Mouse (Mus musculus) embryonic facial prominence, embryonic 12.5 days (tissue): ENCODE results near the gene Snai3. TPM values are rescaled to one million over a fixed set of nuclear protein-coding genes. Genes with fewer than 3 reads are reported as not detected.

ENCODE experiments used
- ATAC-seq: fragments of 200-750 bp; cut with Nextera tagmentation; 2 replicates; pipeline ENCODE4 v1.8.0; 2017; ENCODE audit not compliant: insufficient number of reproducible peaks, insufficient read depth, low FRiP score, low TSS enrichment
- H3K27ac ChIP-seq: fragments of 300-500 bp; sonication (generic); 2 replicates; pipeline ENCODE4 v1.5.1; 2016; ENCODE audit warnings: mild to moderate bottlenecking
- H3K27me3 ChIP-seq: fragments of 300-500 bp; sonication (generic); 2 replicates; pipeline ENCODE4 v1.6.1; 2016; ENCODE audit warnings: mild to moderate bottlenecking, moderate library complexity
- H3K36me3 ChIP-seq: fragments of 300-500 bp; sonication (generic); 2 replicates; pipeline ENCODE4 v1.6.1; 2016; ENCODE audit warnings: mild to moderate bottlenecking
- H3K4me1 ChIP-seq: fragments of 300-500 bp; sonication (generic); 2 replicates; pipeline ENCODE4 v1.6.1; 2016
- H3K4me2 ChIP-seq: fragments of 300-500 bp; sonication (generic); replicated peaks from 2 replicates; pipeline ENCODE4 v1.6.1; 2016; ENCODE audit warnings: mild to moderate bottlenecking, moderate library complexity
- H3K4me3 ChIP-seq: fragments of 300-500 bp; sonication (generic); 2 replicates; pipeline ENCODE4 v1.5.1; 2016; ENCODE audit warnings: mild to moderate bottlenecking
- H3K9ac ChIP-seq: fragments of 300-500 bp; sonication (generic); 2 replicates; pipeline ENCODE4 v1.6.1; 2016; ENCODE audit warnings: mild to moderate bottlenecking, moderate library complexity
- H3K9me3 ChIP-seq: fragments of 300-500 bp; sonication (generic); 2 replicates; pipeline ENCODE4 v1.6.1; 2016; ENCODE audit warnings: mild to moderate bottlenecking, moderate library complexity
- WGBS: fragments of 180-500 bp; shearing (Covaris S2); methylation state at CpG from one replicate; pipeline ENCODE4 v1.1.7; 2016; 5-methylcytosine and 5-hydroxymethylcytosine counted together
- polyA plus RNA-seq: library from polyadenylated mRNA; unstranded; fragments of >200 nt; fragmentation: Nextera tagmentation; extraction: Ambion mirVana; gene quantifications from 2 replicates; pipeline ENCODE4 v1.2.1, GENCODE M21; 2016

Gene Snai3
- polyA plus RNA-seq, 1 experiment from 2014 or later, result 0.45 TPM

DNA sequence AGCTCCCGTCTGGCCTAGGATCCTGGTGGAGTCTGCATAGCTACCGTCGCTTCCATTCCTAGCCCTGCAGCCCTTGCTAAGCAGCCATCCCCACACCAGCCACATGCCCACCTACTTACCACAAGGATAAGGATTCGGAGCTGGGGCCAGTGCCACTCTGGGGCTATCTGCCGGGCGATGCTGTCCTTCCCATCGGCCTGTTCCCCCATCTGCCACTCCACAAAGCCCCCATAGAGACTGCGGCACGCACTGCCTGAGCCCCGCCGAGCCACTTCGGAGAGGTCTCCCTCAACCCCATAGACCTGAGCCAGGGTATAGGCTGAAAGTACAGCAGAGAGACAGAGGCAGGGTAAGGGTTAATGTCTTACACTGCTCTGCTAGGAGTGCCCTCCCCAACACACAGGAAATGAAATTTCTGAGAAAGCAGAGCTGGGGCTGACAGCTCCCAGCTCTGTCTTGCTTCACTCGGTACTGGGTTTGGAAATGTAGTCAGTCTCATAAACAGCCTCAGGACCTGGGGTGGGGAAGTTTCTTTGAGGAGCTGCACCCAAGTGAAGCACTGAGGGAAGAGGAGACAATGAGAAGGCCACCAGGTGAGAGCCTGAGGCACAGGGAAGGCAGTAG lies 22.7 kb downstream of the Snai3 start:
- peaks cover 59% of the 10 kb centered on the region for H3K36me3 ChIP-seq
- H3K27me3 ChIP-seq, result no peaks in the 10 kb centered on the region
- H3K4me3 ChIP-seq, result no peak overlapping the region
- H3K9ac ChIP-seq, result no peak overlapping the region
- ATAC-seq, result no peak
- 87% methylated on average over 13 of the region's 13 CpGs for WGBS
- H3K9me3 ChIP-seq, result 0 out of 2 replicates have a peak, but pooled peaks cover 3% of the 10 kb centered on the region
- no peak overlapping the region for H3K4me2 ChIP-seq
- H3K4me1 ChIP-seq, result peaks cover 10% of the 10 kb centered on the region
- peak overlapping the region; percentile 46; the same call in 1 of the 2 replicates for H3K27ac ChIP-seq

- ATAC-seq, result no peak
- 85% methylated on average over 20 of the region's 20 CpGs for WGBS
- Histone ChIP-seq H3K36me3 (peaks cover 59% of the 10 kb centered on the region), H3K9ac (no peak overlapping the region), H3K4me1 (peaks cover 5% of the 10 kb centered on the region), H3K4me3 (no peak overlapping the region), H3K4me2 (no peak overlapping the region), H3K27me3 (no peaks in the 10 kb centered on the region), H3K27ac (no peak overlapping the region), H3K9me3 (0 out of 2 replicates have a peak, but pooled peaks cover 3% of the 10 kb centered on the region)
Measured at GRCm38 (mm10) chr8:122436586-122437125, 23.9 kb downstream of the Snai3 start.

GRCm38 (mm10) chr8:122436146-122436545 lies 24.4 kb downstream of the Snai3 start:
- H3K4me1 ChIP-seq, result peaks cover 9% of the 10 kb centered on the region
- no peak overlapping the region for H3K9ac ChIP-seq
- peaks cover 59% of the 10 kb centered on the region for H3K36me3 ChIP-seq
- 0 out of 2 replicates have a peak, but pooled peaks cover 3% of the 10 kb centered on the region for H3K9me3 ChIP-seq
- 91% methylated on average over 9 of the region's 9 CpGs for WGBS
- no peak overlapping the region for H3K4me3 ChIP-seq
- no peak overlapping the region for H3K27ac ChIP-seq
- ATAC-seq, result no peak
- no peak overlapping the region for H3K4me2 ChIP-seq
- H3K27me3 ChIP-seq, result no peaks in the 10 kb centered on the region

- Histone ChIP-seq H3K36me3 (peaks cover 59% of the 10 kb centered on the region), H3K4me2 (no peak overlapping the region), H3K4me1 (peaks cover 9% of the 10 kb centered on the region), H3K4me3 (no peak overlapping the region), H3K9me3 (0 out of 2 replicates have a peak, but pooled peaks cover 3% of the 10 kb centered on the region), H3K27ac (no peak overlapping the region), H3K27me3 (no peaks in the 10 kb centered on the region), H3K9ac (no peak overlapping the region)
- WGBS, result 91% methylated on average over 6 of the region's 6 CpGs
- ATAC-seq, result no peak
Measured at GRCm38 (mm10) chr8:122435375-122435774, 25.2 kb downstream of the Snai3 start.

DNA sequence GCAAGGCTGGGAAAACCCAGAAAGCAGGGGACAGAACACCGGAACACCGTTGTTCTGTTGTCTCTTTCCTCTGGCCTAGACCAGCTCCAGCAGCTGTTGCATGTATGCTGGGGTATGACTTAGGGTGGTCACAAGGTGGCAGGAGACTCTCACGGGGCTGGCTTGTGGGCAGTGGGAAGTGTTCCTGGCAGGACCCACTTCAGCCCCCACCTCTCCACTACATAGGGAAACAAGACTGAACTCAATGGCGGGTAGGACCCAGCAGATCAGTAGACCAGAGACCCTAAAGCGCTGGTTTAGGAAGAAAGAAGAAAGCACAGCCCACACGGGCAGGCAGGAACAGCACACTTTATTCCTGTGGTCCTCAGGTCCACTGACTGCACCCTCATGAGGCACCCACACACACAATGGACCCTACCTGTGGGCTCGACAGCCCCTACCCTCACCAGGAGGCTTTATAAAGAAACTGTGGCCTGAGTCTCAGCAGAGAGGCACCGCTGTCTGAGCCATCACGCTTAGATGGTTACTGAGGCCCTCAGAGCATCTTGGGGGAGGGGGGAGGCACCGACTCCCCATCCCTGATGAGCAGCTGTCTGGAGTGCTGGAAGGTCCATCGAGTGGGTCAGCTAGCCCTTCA lies 27.1 kb downstream of the Snai3 start:
- 0 out of 2 replicates have a peak, but pooled peaks cover 3% of the 10 kb centered on the region for H3K9me3 ChIP-seq
- ATAC-seq, result 0 out of 2 replicates have a peak, but pooled peaks have one; percentile 37
- no peak overlapping the region for H3K27ac ChIP-seq
- H3K4me2 ChIP-seq, result no peak overlapping the region
- peaks cover 44% of the 10 kb centered on the region for H3K36me3 ChIP-seq
- H3K4me3 ChIP-seq, result no peak overlapping the region
- 74% methylated on average over 11 of the region's 11 CpGs for WGBS
- H3K4me1 ChIP-seq, result peaks cover 9% of the 10 kb centered on the region
- no peak overlapping the region for H3K9ac ChIP-seq
- H3K27me3 ChIP-seq, result no peaks in the 10 kb centered on the region

DNA sequence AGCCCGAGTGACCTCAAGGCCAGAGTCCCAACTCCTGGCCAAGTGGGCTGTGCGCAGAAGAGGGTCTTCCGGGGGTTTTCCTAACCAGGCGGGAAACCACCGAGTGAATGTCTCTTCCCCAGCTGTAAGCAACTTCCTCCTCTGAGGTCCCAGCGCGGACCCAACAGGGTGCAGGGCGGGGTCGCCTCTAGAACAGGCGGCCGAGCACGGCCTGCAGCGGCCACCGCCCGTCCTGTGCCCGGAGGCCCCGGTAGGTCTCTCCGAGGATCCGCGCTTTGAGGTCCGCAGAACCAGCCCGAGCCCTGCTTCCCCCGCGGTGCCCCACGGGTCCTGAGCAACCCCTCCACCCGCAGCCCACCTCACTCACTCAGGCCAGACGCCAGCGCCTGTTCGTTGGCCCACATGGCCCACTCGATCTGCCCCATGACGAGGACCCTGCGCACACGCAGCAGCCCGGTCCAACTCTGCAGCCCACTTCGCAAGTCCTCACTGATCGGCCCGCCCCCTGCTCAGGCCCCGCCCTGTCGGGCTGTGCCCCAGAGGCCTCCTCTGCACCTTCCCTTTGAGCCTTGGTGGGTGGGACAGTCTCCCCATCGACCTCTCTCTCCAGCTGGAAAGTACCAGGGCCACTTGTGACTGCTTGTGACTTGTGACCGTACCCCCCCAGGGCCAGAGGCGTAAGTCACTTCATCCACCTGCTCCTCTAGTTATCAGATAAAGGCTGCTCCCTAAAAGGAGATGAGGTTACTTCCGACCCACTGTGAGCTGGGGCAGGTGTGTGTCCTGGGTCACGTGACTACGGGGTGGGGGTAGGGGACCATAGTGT lies 27.9 kb downstream of the Snai3 start, which contains the start of gene Cyba:
Gene Cyba (minus strand): TSS at position 488 of the 826 bp plus-strand sequence.
- WGBS, result 5% methylated on average over 45 of the region's 45 CpGs
- H3K4me1 ChIP-seq, result peaks cover 9% of the 10 kb centered on the region
- peak within 1 kb of the TSS; percentile 50 for H3K4me3 ChIP-seq
- peak within 1 kb of the TSS; percentile 83 for H3K4me2 ChIP-seq
- no peaks in the 10 kb centered on the region for H3K27me3 ChIP-seq
- peak; percentile 61; the same call in 1 of the 2 replicates for ATAC-seq
- H3K9ac ChIP-seq, result peak within 1 kb of the TSS; percentile 68
- H3K27ac ChIP-seq, result no peak within 1 kb of the TSS
- H3K9me3 ChIP-seq, result 0 out of 2 replicates have a peak, but pooled peaks cover 3% of the 10 kb centered on the region
- H3K36me3 ChIP-seq, result peaks cover 36% of the 10 kb centered on the region

DNA sequence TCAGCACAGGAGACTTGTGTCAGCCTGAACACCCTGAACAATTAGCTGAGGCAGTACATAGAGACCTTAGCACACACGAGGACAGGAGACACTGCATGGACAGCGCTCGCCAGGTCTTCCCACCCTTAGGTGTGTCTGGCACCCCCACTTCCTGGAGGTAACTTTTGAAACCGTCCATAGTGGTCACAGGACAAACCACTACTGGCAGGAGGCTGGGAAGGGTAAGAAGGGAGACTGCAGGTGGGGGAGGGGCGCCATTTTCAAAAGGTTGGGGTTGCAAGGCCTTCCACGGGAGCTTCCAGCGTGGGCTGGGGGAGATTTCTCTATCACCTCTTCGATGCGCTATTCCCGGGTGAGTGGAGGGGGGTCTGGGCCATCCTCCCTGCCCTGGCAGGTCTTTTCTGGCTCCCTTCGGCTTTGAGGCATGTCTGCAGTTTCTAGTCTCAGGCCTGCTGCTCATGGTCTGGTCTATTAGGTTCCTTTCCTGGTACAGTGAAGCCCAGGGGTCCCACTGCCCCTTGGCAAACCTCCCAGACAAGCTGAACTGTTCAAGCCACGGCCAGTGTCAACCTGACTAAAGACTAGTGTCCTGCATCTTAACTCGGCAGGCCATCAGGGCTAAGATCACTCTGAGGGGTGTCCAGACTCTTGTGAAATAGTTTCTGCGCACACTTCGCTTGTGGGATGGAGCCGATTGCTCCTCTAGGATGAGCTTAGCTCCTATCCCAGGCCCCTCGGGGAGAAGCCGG lies 28.7 kb downstream of the Snai3 start:
- Histone ChIP-seq H3K9ac (peak overlapping the region; percentile 68), H3K27me3 (no peaks in the 10 kb centered on the region), H3K27ac (no peak overlapping the region), H3K36me3 (peaks cover 30% of the 10 kb centered on the region), H3K4me1 (peaks cover 9% of the 10 kb centered on the region), H3K9me3 (0 out of 2 replicates have a peak, but pooled peaks cover 3% of the 10 kb centered on the region), H3K4me2 (peak overlapping the region; percentile 83), H3K4me3 (peak overlapping the region; percentile 50)
- WGBS, result 40% methylated on average over 18 of the region's 18 CpGs
- ATAC-seq, result no peak

DNA sequence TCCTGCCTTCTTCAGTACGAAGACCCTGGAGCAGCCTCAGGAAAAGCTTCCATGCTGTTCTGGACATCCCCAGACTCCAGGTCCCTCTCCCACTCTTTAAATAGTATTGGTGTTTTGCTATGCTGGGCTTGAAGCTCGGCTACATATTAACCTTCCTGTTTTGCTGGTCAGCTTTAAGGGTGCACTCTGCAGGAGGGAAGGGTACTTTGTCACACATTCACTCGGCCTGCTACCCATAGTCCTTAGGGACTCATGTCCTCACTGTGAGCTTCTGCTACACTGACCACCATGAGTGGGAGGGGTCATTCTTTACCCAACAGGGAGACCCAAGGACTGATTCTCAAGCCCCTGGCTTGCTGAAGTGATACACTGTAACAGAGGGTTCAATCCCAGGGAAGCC lies 29.9 kb downstream of the Snai3 start:
- no peaks in the 10 kb centered on the region for H3K27me3 ChIP-seq
- H3K36me3 ChIP-seq, result peaks cover 19% of the 10 kb centered on the region
- 0 out of 2 replicates have a peak, but pooled peaks cover 3% of the 10 kb centered on the region for H3K9me3 ChIP-seq
- H3K4me2 ChIP-seq, result no peak overlapping the region
- H3K27ac ChIP-seq, result no peak overlapping the region
- H3K4me1 ChIP-seq, result peaks cover 9% of the 10 kb centered on the region
- WGBS, result 89% methylated on average over 3 of the region's 3 CpGs
- no peak overlapping the region for H3K4me3 ChIP-seq
- H3K9ac ChIP-seq, result no peak overlapping the region
- no peak for ATAC-seq

GRCm38 (mm10) chr8:122430058-122430636 lies 30.4 kb downstream of the Snai3 start:
- peaks cover 9% of the 10 kb centered on the region for H3K4me1 ChIP-seq
- H3K4me3 ChIP-seq, result no peak overlapping the region
- no peak overlapping the region for H3K9ac ChIP-seq
- 83% methylated on average over 10 of the region's 10 CpGs for WGBS
- no peak overlapping the region for H3K27ac ChIP-seq
- H3K9me3 ChIP-seq, result no peaks in the 10 kb centered on the region
- H3K4me2 ChIP-seq, result no peak overlapping the region
- H3K36me3 ChIP-seq, result peaks cover 14% of the 10 kb centered on the region; the same call in 1 of the 2 replicates
- H3K27me3 ChIP-seq, result no peaks in the 10 kb centered on the region
- no peak for ATAC-seq

GRCm38 (mm10) chr8:122428163-122428562 lies 32.4 kb downstream of the Snai3 start:
- no peak overlapping the region for H3K27ac ChIP-seq
- WGBS, result 87% methylated on average over 9 of the region's 9 CpGs
- H3K27me3 ChIP-seq, result no peaks in the 10 kb centered on the region
- no peak for ATAC-seq
- no peak overlapping the region for H3K4me2 ChIP-seq
- no peaks in the 10 kb centered on the region for H3K9me3 ChIP-seq
- peaks cover 9% of the 10 kb centered on the region for H3K4me1 ChIP-seq
- H3K9ac ChIP-seq, result no peak overlapping the region
- no peak overlapping the region for H3K4me3 ChIP-seq
- no peaks in the 10 kb centered on the region for H3K36me3 ChIP-seq
